Mouse (Mus musculus): ENCODE measurements around the gene Trmo. TPM values are rescaled to one million over a fixed set of nuclear protein-coding genes. Genes with fewer than 3 reads are reported as not detected.

Gene Trmo
- total RNA-seq (2015; ENCODE audit: low replicate concordance) (89.0 and 90.1 TPM in 2 replicates), total RNA-seq (2017; ENCODE audit: low replicate concordance) (49.6 and 97.9 TPM in 2 replicates)

DNA sequence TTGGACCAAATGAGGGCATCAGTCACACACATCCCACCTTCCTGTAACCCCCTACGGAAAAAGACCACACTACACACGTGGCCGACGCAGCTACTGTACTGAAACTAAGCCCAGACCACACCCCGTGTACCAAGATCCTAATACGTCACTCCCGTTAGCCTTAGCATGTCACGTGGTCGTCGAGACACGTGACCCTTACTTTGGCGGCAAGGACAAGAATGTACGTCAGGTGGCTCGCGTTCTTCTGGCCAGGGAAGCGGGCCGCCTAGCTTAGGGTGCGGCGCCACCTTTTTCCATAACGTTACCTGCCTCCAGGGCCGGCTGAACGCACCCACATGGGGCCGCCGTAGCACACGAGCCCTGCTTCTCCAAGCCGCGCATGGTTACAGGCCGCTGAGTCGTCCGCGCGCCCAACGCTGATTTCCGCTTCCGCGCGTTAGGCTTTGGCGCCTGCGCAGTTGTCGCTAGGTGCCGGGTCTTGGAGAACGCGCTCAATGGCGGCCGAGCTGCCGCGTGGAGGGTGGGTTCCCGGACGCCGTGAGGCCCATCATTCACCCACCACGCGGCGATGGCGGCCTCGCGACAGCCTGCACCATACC lies at the start of gene Trmo:
Gene Trmo (minus strand): TSS at position 425 of the 599 bp plus-strand sequence.
- peak; percentile 84 for ATAC-seq (replicated peaks; ENCODE audit: low FRiP score, poor library complexity, severe bottlenecking)

DNA sequence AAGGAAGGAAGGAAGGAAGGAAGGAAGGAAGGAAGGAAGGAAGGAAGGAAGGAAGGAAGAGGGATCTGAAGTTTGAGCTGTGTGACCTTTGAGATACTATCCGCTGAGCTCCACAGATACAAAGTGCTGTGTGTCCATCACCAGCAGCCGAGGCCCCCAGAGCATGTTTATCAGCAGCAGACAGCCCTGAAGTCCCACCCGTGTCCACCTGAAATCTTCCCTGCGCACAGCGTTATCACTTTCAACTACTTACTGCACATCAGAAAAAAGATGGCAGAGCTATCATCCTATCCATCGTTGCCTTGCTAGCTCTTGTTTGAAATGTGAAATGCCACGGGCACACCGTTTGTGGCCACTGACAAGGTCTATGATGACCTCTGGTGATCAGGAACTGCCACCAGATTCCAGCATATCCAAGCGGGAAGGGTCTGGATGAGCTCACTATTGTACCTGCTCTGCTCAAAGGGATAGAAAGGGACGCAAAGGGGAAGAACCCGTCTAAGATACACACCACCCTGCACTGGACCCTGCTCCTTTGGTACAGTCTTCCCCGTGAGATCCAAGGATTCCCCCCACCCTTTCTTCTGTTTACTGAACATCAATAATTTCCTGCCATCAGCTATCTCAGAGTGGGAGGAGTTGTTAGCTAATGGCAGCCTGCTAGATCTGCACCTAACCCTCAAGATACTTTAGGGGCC lies 43.3 kb upstream of the Trmo start:
- ATAC-seq (replicated peaks; ENCODE audit: low FRiP score, poor library complexity, severe bottlenecking) = peak; percentile 98

DNA sequence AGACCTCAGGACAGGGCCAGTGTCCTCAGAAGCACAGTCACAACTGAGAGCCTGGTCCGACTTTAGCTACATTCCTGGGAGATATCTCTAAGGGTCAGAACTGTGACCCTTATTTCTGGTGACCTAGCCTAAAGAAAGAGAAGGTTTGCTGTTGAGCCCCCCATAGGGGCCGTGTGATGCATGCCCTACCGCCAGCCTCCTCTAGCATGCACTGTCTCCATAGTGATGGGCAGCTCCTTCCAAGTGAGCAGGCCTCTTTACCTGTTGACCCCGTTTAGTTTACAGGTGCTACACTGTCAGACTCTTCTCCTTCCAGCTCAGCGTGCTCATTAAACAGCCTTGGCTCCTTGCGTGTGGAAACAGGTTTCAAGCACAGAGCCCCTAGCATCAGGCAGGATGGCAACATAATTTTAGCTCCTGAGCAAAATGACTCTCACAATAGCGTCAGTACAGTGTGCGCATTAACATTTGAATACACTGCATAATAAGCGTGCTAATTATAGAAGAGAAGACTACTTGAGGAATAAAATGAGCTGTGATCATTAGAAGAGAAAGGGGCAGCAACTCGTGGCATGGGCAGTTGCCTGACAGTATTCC lies 39.8 kb upstream of the Trmo start:
- no peak for ATAC-seq (replicated peaks; ENCODE audit: low FRiP score, poor library complexity, severe bottlenecking)

DNA sequence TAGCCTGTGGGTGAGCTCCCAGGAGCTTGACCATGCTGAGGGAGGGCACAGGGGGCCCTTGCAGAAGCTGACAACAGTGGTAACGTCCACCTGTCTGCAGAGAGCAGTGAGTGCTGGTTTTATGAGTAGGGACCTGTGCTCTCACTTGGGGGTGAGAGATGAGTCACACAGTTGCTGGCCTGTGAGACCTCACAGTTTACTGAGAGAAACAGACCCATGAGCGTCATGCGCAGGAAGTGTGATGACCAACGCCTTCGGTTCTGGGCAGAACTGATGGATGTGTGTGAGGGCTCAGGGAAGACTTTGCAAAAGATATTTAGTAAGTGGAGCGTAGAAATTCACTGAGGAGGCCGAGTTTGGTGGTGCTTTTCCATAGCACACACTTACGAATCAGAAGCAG lies 33.4 kb upstream of the Trmo start:
- no peak for ATAC-seq (replicated peaks; ENCODE audit: low FRiP score, poor library complexity, severe bottlenecking)

DNA sequence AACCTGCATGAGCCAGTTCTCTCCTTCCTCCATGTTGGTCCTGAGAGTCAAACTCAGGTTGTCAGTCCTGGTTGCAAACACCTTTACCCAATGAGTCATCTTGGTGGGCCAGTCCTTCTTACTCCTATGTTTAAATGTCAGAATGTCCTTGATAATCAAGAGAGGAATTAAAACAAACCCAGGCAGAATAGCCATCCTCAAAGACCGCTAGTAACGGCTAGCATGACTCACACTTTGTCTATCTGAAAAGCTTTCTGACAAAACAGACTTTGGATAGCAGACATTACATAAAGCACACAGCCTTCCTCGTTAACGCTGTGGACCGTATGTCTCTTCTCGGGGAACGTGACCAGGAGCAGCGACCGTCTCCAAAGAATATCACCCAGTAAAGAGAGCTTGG lies 29.6 kb upstream of the Trmo start:
- no peak for ATAC-seq (replicated peaks; ENCODE audit: low FRiP score, poor library complexity, severe bottlenecking)

DNA sequence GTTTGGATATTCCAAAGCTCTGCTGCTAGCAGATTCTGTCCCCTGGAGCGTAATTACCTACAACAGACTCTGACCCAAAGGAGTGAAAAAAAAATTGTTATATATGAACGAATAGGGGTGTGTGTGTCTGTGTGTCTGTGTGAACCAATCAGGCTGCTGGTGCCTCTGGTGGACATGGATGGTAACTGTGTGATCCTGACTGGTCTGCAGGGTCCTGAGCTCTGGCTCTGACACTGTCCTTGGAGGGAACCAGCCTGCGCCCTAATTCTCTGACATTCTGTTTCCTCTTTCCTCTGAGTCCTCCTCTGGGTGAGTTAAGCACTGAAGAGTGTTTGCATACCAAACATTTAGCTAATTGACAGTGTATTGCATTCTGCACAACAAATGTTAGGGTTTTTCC lies 28.3 kb upstream of the Trmo start:
- peak; percentile 91 for ATAC-seq (replicated peaks; ENCODE audit: low FRiP score, poor library complexity, severe bottlenecking)

DNA sequence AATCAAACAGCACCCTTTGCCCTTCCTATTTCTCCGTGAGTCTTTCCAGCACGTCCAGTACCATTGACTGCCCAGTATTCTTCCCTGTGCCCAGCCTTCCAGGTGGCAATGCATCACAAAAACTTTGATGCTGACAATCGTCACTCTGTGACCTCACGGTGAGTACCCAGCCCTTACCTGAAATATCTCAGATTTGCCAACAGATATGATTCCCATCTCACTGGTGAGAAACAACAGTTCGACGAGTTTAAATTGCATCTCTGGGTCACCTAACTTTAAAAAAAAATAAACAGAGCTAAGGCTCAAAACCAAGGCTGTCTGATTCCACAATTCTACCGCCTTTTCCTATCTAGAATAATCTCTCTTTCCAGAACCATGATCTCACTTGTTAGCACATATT lies 24.2 kb upstream of the Trmo start, which contains the start of gene Hemgn:
Gene Hemgn (minus strand): TSS at position 101 of the 400 bp plus-strand sequence.
- ATAC-seq (replicated peaks; ENCODE audit: low FRiP score, poor library complexity, severe bottlenecking) = no peak

DNA sequence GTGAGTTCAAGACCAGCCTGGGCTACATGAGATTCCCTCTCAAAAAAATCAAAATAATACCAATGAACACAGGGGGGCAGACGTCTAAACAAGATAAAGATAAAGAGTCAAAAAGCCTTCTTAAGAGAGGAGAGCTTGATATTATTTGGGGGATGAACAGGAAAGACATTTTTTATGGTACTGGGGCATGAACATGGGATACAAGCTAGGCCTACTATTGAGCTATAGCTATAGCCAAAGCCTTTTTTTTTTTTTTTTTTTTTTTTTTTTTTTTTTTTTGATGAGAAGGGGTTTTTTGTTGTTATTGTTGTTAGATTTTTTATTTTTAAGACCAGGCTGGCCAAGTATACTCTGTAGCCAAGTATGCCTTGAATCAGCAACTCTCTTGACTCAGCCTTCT lies 22.9 kb upstream of the Trmo start:
- ATAC-seq (replicated peaks; ENCODE audit: low FRiP score, poor library complexity, severe bottlenecking) = no peak

DNA sequence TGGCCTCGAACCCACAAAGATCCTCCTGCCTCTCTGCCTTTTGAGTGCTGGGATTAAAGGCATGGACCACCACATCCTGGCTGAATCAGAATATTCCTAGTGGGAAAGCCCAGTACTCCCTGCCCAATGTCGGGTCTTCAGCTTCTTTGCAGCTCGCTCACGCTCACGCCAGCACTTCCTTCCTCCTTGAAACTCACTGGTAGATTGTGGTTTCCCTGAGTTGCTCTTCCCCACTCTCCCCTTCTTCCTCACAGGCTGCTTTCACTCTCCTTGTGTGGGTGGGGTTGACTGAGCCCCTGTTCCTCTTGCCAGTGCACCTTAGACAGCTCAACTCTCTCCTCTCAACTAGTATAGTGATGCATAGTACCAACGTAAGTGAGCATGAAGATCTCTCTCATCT lies 22.3 kb upstream of the Trmo start:
- no peak for ATAC-seq (replicated peaks; ENCODE audit: low FRiP score, poor library complexity, severe bottlenecking)

DNA sequence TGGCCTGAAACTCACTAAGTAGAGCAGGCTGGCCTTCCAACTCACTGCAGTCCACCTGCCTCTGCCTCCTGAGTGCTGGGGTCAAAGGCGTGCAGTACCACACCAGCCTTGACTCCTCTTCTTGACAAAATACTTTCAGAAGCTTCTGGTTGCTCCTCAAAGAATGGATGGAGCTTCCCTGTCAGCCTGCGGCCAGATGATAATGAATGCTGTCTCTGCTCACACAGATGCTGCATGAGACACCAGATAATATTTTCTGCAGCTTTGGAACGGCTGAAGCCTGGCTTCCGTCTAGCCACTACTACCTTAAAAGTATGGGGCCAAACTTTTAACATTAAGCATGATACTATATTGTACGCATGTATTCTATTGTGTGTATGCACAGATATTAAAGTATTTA lies 21.4 kb upstream of the Trmo start:
- ATAC-seq (replicated peaks; ENCODE audit: low FRiP score, poor library complexity, severe bottlenecking) = peak; percentile 76

DNA sequence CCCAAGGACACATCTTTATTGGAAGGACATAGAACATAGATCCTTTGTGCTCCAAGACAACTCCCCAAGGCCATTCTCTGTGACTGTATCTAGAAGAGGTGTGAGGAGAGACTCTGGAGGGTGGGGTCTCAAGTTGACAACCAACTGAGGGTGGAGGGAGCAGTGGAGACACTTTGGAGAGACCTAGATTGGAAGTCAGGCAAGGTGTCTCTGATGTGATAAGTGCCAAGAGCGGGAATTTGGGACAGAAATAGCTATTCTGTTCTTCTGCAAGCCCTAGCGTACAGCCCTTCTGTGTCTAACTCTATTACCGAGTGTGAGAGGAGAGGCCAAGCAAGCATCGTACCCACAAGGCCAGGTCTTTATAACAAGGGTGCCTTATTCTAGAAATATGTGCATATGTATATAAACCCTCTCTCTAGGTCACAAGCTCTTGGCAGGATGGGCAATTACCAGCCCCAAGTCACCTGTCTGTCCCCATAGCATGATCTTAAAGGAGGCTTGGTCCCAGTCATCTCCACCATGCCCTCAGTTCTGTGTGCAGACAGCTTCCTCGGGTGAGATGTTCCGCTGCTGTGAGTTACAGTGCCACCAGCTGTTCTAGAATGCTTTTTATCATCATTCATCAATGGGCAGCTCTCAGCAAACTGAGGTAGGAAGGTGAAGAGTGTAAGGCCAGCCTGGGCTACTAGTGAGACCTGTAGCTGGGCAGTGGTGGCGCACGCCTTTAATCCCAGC lies 17.9 kb upstream of the Trmo start:
- peak; percentile 63 for ATAC-seq (replicated peaks; ENCODE audit: low FRiP score, poor library complexity, severe bottlenecking)

DNA sequence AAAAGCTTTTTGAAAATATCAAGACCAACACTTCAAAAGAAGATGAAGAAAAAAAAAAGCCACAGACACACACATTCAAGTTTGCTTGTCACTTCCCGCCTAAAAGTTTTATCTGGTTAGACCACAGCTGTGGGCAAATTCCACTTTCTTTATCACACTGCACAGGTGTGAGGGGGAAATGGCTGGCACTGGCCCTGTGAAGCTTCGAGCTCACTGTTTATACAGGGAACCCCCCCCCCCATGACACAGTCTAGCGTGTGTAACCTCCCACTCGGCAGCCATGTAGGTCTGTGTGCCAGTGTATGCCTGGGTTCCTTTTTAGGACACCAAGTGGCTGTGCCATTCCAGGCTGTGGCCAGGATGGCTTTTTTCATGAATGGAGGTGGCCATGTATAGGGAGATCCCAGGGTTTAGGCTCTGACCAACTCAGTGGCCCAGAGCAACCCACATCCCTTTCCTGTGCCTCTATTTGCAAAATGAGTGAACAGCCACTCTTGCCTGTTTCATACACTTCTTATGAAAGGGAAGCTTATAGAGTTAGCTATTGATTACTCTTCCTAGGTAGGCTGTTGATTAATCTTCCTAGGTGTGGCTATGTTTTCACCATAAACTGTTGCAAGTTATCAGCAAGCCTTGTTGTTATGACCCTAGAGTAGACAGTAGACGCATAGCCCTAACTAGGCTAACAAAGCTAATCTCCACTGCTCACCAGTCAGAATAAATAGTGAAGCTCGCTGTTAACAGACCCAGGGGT lies 15.0 kb upstream of the Trmo start:
- ATAC-seq (replicated peaks; ENCODE audit: low FRiP score, poor library complexity, severe bottlenecking) = peak; percentile 65

DNA sequence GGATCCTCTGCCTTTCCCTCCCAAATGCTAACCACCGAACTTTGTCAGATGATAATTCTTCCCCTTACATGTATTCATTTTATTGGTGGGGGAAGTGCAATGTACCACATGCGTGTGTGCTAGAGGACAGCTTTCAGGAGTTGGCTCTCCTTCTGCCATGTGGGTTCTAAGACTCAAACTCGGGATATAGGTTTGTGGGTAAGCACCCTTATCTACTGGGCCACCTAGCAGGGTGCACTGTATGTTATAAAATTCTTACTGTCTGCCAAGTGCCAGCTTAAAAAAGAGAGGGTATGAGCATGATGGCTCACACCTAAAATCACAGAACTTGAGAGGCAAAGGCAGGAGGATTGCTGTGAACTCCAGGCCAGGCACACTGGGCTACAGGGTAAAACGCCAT lies 9.6 kb upstream of the Trmo start:
- ATAC-seq (replicated peaks; ENCODE audit: low FRiP score, poor library complexity, severe bottlenecking) = no peak

DNA sequence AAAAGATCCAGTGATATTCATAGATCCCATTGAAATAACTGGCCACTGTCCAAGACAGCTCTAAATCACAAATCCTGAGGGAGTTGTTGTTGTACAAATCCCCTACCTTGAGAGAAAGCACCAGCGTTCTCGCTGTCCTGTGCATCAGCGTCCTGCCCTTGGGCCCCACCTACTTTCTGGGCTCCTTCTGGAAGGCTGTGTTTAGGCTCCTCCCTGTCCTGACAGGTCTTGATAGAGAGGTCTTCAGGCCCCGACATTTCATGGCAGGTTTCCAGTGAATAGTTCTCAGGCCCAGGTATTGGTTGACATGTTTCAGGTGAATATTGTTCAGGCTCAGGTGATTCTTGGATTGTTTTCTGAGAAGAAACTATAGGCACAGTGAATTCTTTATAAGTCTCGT lies 6.5 kb upstream of the Trmo start:
- peak; percentile 80 for ATAC-seq (replicated peaks; ENCODE audit: low FRiP score, poor library complexity, severe bottlenecking)

DNA sequence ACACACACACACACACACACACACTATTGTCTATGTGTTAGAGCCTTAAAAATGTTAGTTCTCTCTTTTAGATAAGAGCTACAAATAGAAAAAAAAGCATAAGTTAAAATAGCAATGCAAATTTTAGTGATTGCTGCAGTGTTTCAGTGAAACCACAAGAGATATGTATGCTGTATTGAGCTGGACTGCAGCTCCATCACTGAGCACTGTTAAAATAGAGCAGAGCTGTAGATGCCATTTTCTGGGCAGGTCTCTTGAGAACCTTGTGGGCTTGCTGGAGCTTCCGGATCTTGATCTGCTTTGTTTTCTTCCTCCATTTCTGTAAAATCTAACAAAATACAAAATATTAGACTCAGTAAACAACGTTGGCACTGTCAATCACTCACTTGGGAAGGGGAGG lies 5.2 kb upstream of the Trmo start:
- no peak for ATAC-seq (replicated peaks; ENCODE audit: low FRiP score, poor library complexity, severe bottlenecking)

DNA sequence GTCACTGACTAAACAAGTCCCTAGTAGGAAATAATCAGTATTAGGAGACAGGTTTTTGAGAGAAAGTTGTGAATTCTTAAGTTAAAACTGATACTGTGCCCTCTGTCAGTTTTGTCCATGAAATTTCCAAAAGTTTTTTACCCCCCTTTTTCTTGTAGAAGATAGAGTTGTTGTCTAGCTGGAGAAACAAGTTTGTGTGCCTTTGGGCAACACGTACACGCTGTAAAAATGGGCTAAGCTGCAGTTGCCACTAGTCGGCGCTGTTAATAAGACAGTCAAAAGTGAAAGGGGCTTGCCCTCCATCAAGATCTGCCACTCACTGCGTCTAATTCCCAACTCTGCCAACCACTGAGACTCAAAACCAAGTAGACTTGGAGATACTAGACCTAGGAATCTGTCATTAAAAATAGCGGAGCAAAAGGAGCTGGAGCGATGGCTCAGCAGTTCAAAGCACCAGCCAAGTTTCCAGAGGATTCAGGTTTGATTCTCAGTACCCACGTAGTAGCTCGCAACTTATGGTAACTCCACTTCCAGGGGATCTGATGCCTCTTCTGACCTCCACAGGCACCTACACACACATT lies 1.2 kb upstream of the Trmo start:
- peak; percentile 62 for ATAC-seq (replicated peaks; ENCODE audit: low FRiP score, poor library complexity, severe bottlenecking)

DNA sequence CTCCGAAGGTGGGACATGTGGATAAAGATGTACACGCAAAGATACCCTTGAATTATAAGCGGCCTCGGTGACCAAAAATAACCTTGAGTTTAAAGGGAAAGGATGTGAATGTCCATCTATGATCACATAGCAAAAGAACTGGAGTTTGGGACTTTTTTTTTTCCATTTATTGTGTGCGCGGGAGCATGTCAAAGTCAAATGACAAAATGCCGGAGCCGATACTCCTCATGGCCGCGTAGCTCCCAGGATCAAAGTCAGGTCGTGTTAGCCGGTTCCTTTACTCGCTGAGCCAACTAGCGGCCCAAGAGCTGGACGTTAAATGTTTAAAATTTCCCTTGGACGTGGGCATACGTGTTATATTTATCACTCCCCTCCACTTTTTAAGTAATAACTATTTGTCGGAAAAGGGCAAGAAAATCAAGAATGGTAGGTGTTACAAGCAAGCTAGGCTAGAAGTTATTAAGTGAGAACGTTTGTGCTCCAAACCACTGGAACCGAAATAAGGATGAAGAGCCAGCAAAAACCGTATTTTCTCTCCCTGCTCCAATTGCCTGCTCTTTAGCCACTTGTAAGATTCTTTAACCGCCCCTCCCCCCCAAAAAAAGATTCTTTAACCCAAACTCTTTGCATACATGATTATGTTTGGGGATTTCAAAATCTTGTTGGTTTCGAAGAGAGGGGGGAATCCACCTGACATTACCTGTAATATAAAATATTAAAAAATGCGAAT lies 540 bp upstream of the Trmo start:
- ATAC-seq (replicated peaks; ENCODE audit: low FRiP score, poor library complexity, severe bottlenecking) = peak; percentile 13

DNA sequence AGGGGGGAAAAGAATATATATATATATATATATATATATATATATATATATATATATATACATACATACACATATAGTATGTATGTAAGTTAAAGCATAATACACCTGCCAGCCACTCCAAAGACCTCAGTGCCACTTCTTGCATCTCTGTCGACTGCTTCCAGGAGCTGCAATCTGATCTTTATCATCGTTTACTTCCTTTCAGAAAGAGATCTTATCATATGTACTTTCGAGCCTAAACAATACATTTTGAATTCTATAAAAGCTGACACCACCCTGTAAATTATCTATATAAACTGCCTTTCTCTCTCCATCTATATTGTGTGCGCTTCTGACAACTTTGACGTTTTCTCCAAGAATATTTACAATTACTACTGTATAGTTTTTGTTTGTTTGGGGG lies 681 bp downstream of the Trmo start:
- no peak for ATAC-seq (replicated peaks; ENCODE audit: low FRiP score, poor library complexity, severe bottlenecking)

DNA sequence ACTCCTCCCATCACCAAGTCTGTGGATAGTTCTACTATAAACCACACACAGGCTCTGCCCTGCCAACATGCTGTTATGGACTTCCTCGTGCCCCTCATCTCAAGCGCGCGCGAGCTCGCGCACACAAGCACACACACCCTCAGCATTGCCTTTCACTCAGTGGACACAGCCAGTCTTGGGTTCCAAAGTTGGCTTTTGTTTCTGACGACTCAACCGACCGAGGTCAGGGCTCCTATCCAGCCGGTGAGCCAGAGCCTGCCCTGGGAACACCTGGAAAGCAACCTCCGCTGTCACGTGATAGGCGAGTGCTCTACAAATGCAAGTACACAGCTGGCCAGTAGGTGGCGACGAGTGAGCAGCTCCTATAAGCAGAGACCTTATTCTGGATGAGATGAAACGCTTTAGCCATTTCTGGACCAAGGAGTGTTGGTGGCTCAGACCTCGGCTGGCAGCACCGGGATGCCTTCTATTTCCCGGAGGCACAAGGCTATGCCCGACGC lies 14.3 kb downstream of the Trmo start:
- peak; percentile 88 for ATAC-seq (replicated peaks; ENCODE audit: low FRiP score, poor library complexity, severe bottlenecking)

All from erythroid progenitor cell, adult 5-6 weeks (primary cell).